Mouse (Mus musculus) cortical plate, adult 2 months (tissue): Measurements from ENCODE around the gene P2ry10. TPM values are rescaled to one million over a fixed set of nuclear protein-coding genes. Genes with fewer than 3 reads are reported as not detected.
"Not testable (repeated sequence)": the region's sequence is repeated elsewhere in the genome, so short reads cannot be mapped to it uniquely, and the experiment has no call there.

ENCODE experiments used
- H3K27ac ChIP-seq: fragments of 200-500 bp; 2 replicates; pipeline ENCODE4 v1.5.1; 2012; ENCODE audit warnings: low read length, control low read depth, inconsistent platforms; ENCODE audit not compliant: insufficient read depth
- H3K4me1 ChIP-seq: fragments of 200-500 bp; 2 replicates; pipeline ENCODE4 v1.6.1; 2011; ENCODE audit warnings: low read length; ENCODE audit not compliant: control insufficient read depth, insufficient read depth
- H3K4me3 ChIP-seq: fragments of 200-500 bp; 2 replicates; pipeline ENCODE4 v1.5.1; 2011; ENCODE audit warnings: mild to moderate bottlenecking, low read length, control low read depth; ENCODE audit not compliant: insufficient read depth
- CTCF ChIP-seq: fragments of 200-500 bp; IDR thresholded peaks from 2 replicates; pipeline ENCODE4 v1.5.1; 2011; ENCODE audit warnings: mild to moderate bottlenecking, control low read depth, low read length; ENCODE audit not compliant: insufficient read depth; ENCODE audit errors: extremely low read depth
- POLR2A ChIP-seq: fragments of 200-500 bp; IDR thresholded peaks from 2 replicates; pipeline ENCODE4 v1.6.1; 2011; ENCODE audit warnings: mild to moderate bottlenecking, low read length, control low read depth; ENCODE audit not compliant: insufficient read depth; ENCODE audit errors: extremely low read depth
- polyA plus RNA-seq: library from polyadenylated mRNA; depleted of rRNA; stranded (reverse); fragments of >200 nt; gene quantifications from 2 replicates; pipeline ENCODE4 v1.2.3, GENCODE M21; 2012; rRNA removed

The P2ry10 gene
- not detected in 2 replicates for polyA plus RNA-seq

DNA sequence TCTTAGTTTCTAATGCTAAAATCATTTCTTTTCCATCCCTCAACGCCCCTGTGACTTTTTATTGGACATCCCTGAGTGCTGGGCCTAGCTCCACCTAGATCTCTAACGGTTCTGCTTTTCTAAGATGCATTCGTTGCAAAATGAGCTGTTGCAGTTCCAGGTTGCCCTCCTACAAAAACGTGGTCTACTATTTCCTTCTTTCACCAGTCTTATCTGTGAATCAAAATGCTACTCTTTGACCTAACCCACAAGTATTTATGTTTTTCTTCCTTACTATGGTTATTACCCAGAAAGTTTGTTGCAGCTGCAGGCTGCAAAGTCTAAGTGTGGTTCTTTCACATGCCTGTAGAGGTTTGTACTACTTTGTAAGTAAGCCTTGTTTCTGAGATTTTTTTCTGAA is at the start of gene P2ry10:
TSS of gene P2ry10 (plus strand) at position 316 of the 400 bp plus-strand sequence.
- Histone ChIP-seq H3K27ac (no peak within 1 kb of the TSS), H3K4me3 (no peak within 1 kb of the TSS), H3K4me1 (no peaks in the 10 kb centered on the region)
- TF ChIP-seq POLR2A (no peak), CTCF (no peak)

DNA sequence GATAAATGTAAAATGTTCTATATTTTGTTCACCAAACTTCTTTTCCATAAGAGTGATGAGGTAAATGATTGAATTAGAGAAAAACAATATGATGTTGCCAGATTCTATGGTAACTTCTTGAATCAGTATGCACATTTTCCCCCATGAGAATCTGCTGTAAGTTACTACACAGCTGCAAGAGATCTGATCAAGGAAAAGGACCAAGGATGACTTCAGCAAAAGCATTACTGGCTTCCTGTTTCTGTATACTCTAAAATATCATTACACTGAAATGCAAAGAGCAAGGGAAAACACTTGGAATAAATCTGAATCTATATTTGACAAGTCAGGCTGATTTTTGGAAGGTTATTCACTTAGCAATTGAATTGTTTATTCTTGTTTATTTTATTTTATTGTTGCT is 49.1 kb upstream of the P2ry10 start:
- no peak overlapping the region for H3K4me3 ChIP-seq
- TF ChIP-seq CTCF (no peak), POLR2A (no peak)
- H3K4me1 ChIP-seq = no peaks in the 10 kb centered on the region
- no peak overlapping the region for H3K27ac ChIP-seq

DNA sequence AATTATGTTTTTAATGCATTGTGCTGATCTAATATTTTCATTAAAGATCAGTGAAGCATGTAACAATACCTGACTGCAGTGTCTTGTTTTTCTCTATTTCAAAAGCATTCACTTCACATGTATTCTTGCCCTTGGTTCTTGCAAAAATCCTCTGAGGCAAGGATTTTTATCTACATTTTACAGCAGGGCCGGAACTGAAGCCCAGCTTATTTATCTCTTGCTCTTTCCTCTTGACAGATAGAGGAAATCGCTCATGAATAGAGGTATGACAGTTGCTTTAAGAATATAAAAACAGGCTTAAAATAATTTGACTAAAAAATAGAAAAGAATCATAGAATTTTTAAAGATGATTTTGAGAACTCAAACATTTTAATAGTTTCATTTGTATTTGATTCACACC is 48.7 kb upstream of the P2ry10 start:
- TF ChIP-seq CTCF (no peak), POLR2A (no peak)
- Histone ChIP-seq H3K4me3 (no peak overlapping the region), H3K4me1 (no peaks in the 10 kb centered on the region), H3K27ac (no peak overlapping the region)

DNA sequence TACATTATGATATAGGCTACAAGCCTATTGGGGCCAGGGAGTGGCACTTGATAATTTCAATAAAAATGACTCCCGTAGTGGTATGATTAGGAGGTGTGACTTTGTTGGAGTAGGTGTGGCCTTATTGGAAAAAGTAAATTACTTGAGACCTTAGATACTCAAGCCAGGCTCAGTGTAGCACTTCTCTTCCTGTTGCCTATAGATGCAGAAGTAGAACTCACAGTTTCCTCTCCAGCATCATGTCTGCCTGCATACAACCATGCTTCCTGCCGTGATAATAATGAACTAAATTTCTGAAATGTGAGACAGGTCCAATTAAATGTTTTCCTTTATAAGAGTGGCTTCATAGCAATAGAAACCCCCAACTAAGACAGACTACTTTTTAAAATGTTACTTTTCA is 45.9 kb upstream of the P2ry10 start:
- no peak for TF ChIP-seq CTCF
- no peak for TF ChIP-seq POLR2A
- Histone ChIP-seq H3K27ac (no peak overlapping the region), H3K4me3 (no peak overlapping the region), H3K4me1 (no peaks in the 10 kb centered on the region)

DNA sequence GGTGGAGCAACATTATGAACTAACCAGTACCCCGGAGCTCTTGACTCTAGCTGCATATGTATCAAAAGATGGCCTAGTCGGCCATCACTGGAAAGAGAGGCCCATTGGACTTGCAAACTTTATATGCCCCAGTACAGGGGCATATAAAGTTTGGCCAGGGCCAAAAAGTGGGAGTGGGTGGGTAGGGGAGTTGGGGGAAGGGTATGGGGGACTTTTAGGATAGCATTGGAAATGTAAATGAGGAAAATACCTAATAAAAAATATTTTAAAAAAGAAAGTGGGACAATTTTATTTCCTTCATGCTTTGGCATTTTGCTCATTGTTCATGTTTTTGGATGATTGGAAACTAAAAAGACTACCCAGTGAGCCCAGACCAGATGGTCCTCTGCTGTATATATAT is 4.9 kb upstream of the P2ry10 start:
- H3K4me3 ChIP-seq, H3K4me1 ChIP-seq, H3K27ac ChIP-seq: not testable (repeated sequence)

DNA sequence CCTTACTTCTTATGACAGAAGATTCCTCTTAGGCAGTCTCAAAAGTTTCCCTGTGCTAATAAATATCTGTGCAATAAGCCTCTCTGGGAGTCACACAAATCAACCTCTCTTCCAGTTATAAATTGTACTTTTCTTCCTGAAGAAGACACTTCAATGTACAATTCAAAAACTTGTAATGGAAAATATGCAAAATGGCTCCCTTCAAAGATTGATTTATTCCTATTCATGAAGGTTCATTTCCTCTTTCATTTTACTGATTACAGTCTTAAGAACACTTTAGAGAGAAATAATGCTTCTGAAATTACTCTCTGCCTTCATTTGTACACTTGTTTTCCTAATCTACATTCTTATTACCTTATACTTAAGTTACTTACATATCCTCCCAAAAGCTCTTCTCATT is 4.0 kb upstream of the P2ry10 start:
- Histone ChIP-seq H3K4me3 (no peak overlapping the region), H3K4me1 (no peaks in the 10 kb centered on the region), H3K27ac (no peak overlapping the region)
- TF ChIP-seq POLR2A = no peak

DNA sequence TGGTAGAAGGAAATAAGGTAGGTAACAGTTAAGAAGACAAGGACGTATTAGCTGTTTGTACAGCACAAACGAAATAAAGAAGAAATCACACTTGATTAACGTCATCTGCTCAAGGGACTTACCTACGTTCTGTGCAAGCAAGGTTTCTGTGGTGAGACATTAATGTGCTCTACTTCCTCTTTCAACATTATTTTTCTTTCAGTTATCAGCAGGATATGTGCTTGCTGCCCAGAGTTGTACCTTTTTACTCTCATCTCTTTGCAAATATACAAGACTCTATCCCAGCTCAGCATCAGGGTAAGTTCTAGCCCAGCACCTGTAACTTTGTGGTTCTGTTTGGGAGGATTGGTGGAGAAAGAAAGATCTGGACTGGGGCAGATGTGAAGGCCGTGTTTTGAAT is 839 bp downstream of the P2ry10 start:
- no peak overlapping the region for H3K27ac ChIP-seq
- H3K4me1 ChIP-seq = no peaks in the 10 kb centered on the region
- no peak overlapping the region for H3K4me3 ChIP-seq
- no peak for TF ChIP-seq CTCF
- no peak for TF ChIP-seq POLR2A

DNA sequence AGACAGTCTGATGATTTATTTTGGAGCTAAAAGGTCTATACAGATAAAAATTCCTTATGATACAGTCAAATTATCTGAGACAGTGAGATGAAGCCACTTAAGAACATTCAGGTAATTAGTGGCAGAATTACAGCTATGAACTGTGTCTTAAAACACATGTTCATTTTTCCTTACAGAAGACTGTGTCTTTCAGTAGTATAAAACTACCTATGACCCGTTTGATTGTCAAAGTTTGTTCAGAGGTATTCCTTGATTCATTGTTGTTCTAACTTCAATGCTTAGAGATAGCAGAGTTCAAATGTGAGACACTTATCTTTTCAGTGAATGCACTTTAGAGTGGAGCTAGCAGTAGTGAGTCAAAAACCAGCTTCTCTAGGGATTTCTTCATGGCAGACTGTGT is 1.6 kb downstream of the P2ry10 start:
- no peak overlapping the region for H3K4me3 ChIP-seq
- TF ChIP-seq POLR2A (no peak), CTCF (no peak)
- no peak overlapping the region for H3K27ac ChIP-seq
- H3K4me1 ChIP-seq = no peaks in the 10 kb centered on the region

DNA sequence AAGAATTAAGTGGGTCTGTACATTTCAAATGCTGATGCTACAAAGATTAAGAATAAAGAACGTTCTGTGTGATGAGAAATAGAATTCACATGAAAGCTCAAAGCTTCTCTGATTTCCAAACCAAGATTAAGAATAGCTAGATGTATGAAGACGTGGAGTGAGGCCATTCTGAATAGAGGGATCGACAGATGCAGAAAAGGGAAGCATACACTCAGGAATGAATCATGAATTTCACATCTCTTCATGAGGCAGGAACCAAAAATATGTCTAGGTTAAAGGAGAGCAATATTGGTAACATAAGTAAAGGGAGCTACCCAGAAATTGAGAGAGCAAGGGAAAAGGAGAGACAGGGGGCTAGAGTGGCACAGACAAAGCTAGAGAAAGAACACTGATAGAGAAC is 7.3 kb downstream of the P2ry10 start:
- TF ChIP-seq CTCF (no peak), POLR2A (no peak)
- H3K4me1 ChIP-seq = no peaks in the 10 kb centered on the region
- H3K4me3 ChIP-seq = no peak overlapping the region
- H3K27ac ChIP-seq = no peak overlapping the region

DNA sequence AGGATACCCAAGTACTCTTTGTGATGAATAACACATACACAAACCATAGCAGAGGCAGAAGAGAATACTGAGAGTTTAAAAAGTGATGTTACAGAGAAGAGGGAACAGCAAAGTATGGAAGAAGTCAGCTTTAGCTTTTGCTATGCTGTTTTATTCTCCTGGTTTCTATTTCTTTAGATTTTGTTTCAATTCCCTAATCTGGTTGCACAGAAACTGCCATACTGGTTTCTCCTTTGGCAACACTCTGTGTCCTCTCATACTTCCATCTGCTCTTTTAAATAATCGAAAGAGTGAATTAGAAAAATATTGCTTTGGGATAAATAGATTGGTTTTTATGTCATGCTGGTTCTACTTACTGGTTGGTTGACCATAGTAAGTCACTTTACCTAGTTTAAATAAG is 28.0 kb downstream of the P2ry10 start:
- Histone ChIP-seq H3K4me3 (no peak overlapping the region), H3K4me1 (no peaks in the 10 kb centered on the region), H3K27ac (no peak overlapping the region)
- TF ChIP-seq POLR2A (no peak), CTCF (no peak)

DNA sequence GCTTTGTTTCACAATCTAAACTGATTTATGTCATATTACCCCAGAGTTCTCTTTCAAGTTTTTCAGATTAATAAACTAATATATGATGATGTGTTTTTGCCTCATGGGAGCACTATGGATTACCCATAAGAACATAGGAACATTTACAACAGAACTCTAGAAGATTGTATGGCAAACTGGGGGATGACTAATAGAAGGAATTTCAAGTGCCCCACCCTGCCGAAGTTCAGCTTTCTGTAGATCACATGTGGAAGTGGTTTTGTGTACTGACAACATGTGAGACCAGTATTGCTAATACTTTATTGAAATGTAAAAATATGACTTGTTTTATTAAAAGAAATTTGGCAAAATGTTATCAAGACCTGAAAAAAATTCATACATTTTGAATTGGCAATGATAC is 28.7 kb downstream of the P2ry10 start:
- TF ChIP-seq POLR2A = no peak
- TF ChIP-seq CTCF = no peak
- no peak overlapping the region for H3K4me3 ChIP-seq
- H3K4me1 ChIP-seq = no peaks in the 10 kb centered on the region
- H3K27ac ChIP-seq = no peak overlapping the region
